In genomic region chr17:46322046-46322823, GRCm38 (mm10) we compare ENCODE assay signal across 18 mouse cellular contexts. TPM values are rescaled to one million over a fixed set of nuclear protein-coding genes. Genes with fewer than 3 reads are reported as not detected.
"Had no signal": no experiment of that assay in that cellular context is flagged by ENCODE, and none has a peak within 500 bp of the region (broad histone marks: within the 10 kb centered on the region; RNA-seq: fewer than 3 reads in every experiment).

No protein-coding gene starts in this region.

- ATAC-seq: inflammation-experienced regulatory T-cells, adult 6 months; liver, postnatal 0 days; midbrain, embryonic 15.5 days had no signal

- H3K9ac ChIP-seq: liver, embryonic 13.5 days; liver, postnatal 0 days; lung, embryonic 15.5 days; midbrain, embryonic 15.5 days; neural tube, embryonic 12.5 days had no signal

- H3K4me2 ChIP-seq: liver, embryonic 13.5 days; lung, embryonic 15.5 days; midbrain, embryonic 11.5 days; midbrain, embryonic 15.5 days; neural tube, embryonic 12.5 days had no signal

- H3K36me3 ChIP-seq: midbrain, embryonic 15.5 days had no signal

- DNase-seq: liver, embryonic 13.5 days; liver, postnatal 0 days; lung, postnatal 14 days; spleen, adult 18-20 months; thymus, adult 2 months; thymus, postnatal 25 days had no signal

- H3K9me3 ChIP-seq: limb, embryonic 10.5 days; liver, embryonic 13.5 days; lung, embryonic 15.5 days; midbrain, embryonic 15.5 days; neural tube, embryonic 12.5 days had no signal

- H3K27ac ChIP-seq: kidney, postnatal 0 days; left cerebral cortex, adult 2 months; limb, embryonic 10.5 days; liver, embryonic 13.5 days; lung, embryonic 15.5 days; macrophage; midbrain, embryonic 15.5 days; neural tube, embryonic 12.5 days had no signal

- H3K4me3 ChIP-seq: left cerebral cortex, adult 2 months; limb, embryonic 10.5 days; liver, embryonic 13.5 days; lung, embryonic 15.5 days; megakaryocyte, embryonic 14.5 days; midbrain, embryonic 15.5 days; neural tube, embryonic 12.5 days had no signal

- H3K27me3 ChIP-seq: liver, embryonic 13.5 days; lung, embryonic 15.5 days; megakaryocyte, embryonic 14.5 days; midbrain, embryonic 15.5 days; neural tube, embryonic 12.5 days had no signal

RNA-seq across cellular contexts. Expression of gene Dlk2, which starts 25.0 kb away (rescaled TPM):
- total RNA-seq: monocyte, adult 5-6 weeks; neutrophil, adult 5-6 weeks had no signal
- polyA plus RNA-seq: inflammation-experienced regulatory T-cells, adult 6 months; liver, postnatal 0 days; macrophage had no signal
